Mouse (Mus musculus): ENCODE data around the gene Ssbp4. TPM values are rescaled to one million over a fixed set of nuclear protein-coding genes. Genes with fewer than 3 reads are reported as not detected.

Ssbp4 gene
- total and polyA plus RNA-seq, 3 experiments, result 84.9 to 212 TPM; not detected in 1

GRCm38 (mm10) chr8:70596216-70596615 lies 12.5 kb downstream of the Ssbp4 start:
- Histone ChIP-seq H3K4me1 (ENCODE audit: control insufficient read depth in 1 of 2, insufficient read depth in 2 of 2, low read length in 2 of 2) (peaks cover 3 to 11% of the 10 kb centered on the region in 2 experiments; a peak in 3 of 4 replicates), H3K27ac (ENCODE audit: control insufficient read depth, low read depth, low read length) (no peak overlapping the region), H3K9me3 (replicated peaks; ENCODE audit: insufficient read depth, low read length) (no peaks in the 10 kb centered on the region), H3K79me2 (ENCODE audit: control insufficient read depth, insufficient read depth, low read length, poor library complexity) (peaks cover 7% of the 10 kb centered on the region), H3K36me3 (ENCODE audit: control insufficient read depth in 1 of 2, insufficient read depth in 2 of 2, low read length in 2 of 2) (no peaks in the 10 kb centered on the region; a peak in 1 of 4 replicates), H3K4me3 (ENCODE audit: control insufficient read depth in 1 of 2, insufficient read depth in 1 of 2, low read depth in 2 of 2, low read length in 2 of 2) (no peak overlapping the region), H3K27me3 (ENCODE audit: control insufficient read depth in 1 of 2, insufficient read depth in 2 of 2, low read length in 2 of 2) (no peaks in the 10 kb centered on the region), H3K9ac (ENCODE audit: control insufficient read depth, low read depth, low read length, poor library complexity, severe bottlenecking) (no peak overlapping the region)
- no peak for DNase-seq (ENCODE audit: low read depth, low spot score)
- TF ChIP-seq GATA1 (IDR thresholded peaks at IDR 0.05; ENCODE audit: low read depth, low read length), result no peak
- TF ChIP-seq USF1 (IDR thresholded peaks at IDR 0.05; ENCODE audit: low read depth, low read length), result no peak
- TF ChIP-seq MXI1 (IDR thresholded peaks at IDR 0.05; ENCODE audit: low read depth, low read length), result no peak
- no peak for TF ChIP-seq RAD21 (IDR thresholded peaks at IDR 0.05; ENCODE audit: low read depth, low read length)
- no peak for TF ChIP-seq CHD2 (IDR thresholded peaks at IDR 0.05; ENCODE audit: low read length)
- no peak for TF ChIP-seq NRF1 (IDR thresholded peaks at IDR 0.05; ENCODE audit: insufficient read depth, low read depth, low read length, poor library complexity, severe bottlenecking)
- no peak for TF ChIP-seq KAT2A (conservative IDR thresholded peaks at IDR 0.05; ENCODE audit: low read depth, low read length)
- no peak for TF ChIP-seq BHLHE40 (IDR thresholded peaks at IDR 0.05; ENCODE audit: borderline replicate concordance, low read depth, low read length)
- TF ChIP-seq JUND (IDR thresholded peaks at IDR 0.05; ENCODE audit: low read depth, low read length), result no peak
- TF ChIP-seq ZMIZ1 (IDR thresholded peaks at IDR 0.05; ENCODE audit: low read depth, low read length), result no peak
- TF ChIP-seq MYC (IDR thresholded peaks at IDR 0.05; ENCODE audit: low read depth, low read length), result no peak
- no peak for TF ChIP-seq UBTF (IDR thresholded peaks at IDR 0.05; ENCODE audit: borderline replicate concordance, insufficient read depth, low read depth, low read length)
- TF ChIP-seq MAX (IDR thresholded peaks at IDR 0.05; ENCODE audit: low read length), result no peak
- no peak for TF ChIP-seq MYB (IDR thresholded peaks at IDR 0.05; ENCODE audit: low read depth, low read length)
- TF ChIP-seq SIN3A (IDR thresholded peaks at IDR 0.05; ENCODE audit: low read length), result no peak

GRCm38 (mm10) chr8:70595811-70596210 lies 12.9 kb downstream of the Ssbp4 start:
- H3K79me2 ChIP-seq (ENCODE audit: control insufficient read depth, insufficient read depth, low read length, poor library complexity), result peaks cover 7% of the 10 kb centered on the region
- no peaks in the 10 kb centered on the region for H3K27me3 ChIP-seq (ENCODE audit: control insufficient read depth in 1 of 2, insufficient read depth in 2 of 2, low read length in 2 of 2)
- no peaks in the 10 kb centered on the region for H3K9me3 ChIP-seq (replicated peaks; ENCODE audit: insufficient read depth, low read length)
- TF ChIP-seq SIN3A (IDR thresholded peaks at IDR 0.05; ENCODE audit: low read length), result no peak
- no peak for TF ChIP-seq BHLHE40 (IDR thresholded peaks at IDR 0.05; ENCODE audit: borderline replicate concordance, low read depth, low read length)
- no peak for TF ChIP-seq TCF12 (IDR thresholded peaks at IDR 0.05; ENCODE audit: low read depth, low read length)
- no peak for TF ChIP-seq MAFK (IDR thresholded peaks at IDR 0.05; ENCODE audit: borderline replicate concordance, low read depth, low read length)
- no peak for TF ChIP-seq NRF1 (IDR thresholded peaks at IDR 0.05; ENCODE audit: insufficient read depth, low read depth, low read length, poor library complexity, severe bottlenecking)
- TF ChIP-seq CTCF (IDR thresholded peaks at IDR 0.05 in 2 of 3, conservative IDR thresholded peaks at IDR 0.05 in 1 of 3; ENCODE audit: control insufficient read depth in 1 of 3, insufficient read depth in 1 of 3, low read depth in 2 of 3, low read length in 3 of 3, poor library complexity in 1 of 3, severe bottlenecking in 1 of 3), result no peak
- no peak for TF ChIP-seq UBTF (IDR thresholded peaks at IDR 0.05; ENCODE audit: borderline replicate concordance, insufficient read depth, low read depth, low read length)
- TF ChIP-seq JUND (IDR thresholded peaks at IDR 0.05; ENCODE audit: low read depth, low read length), result no peak
- no peak for TF ChIP-seq EP300 (IDR thresholded peaks at IDR 0.05; ENCODE audit: low read depth in 1 of 2, low read length in 2 of 2)
- TF ChIP-seq USF2 (IDR thresholded peaks at IDR 0.05; ENCODE audit: borderline replicate concordance in 1 of 2, insufficient read depth in 1 of 2, low read depth in 1 of 2, low read length in 2 of 2), result no peak
- no peak for TF ChIP-seq ETS1 (IDR thresholded peaks at IDR 0.05; ENCODE audit: low read depth, low read length)
- TF ChIP-seq POLR2AphosphoS5 (IDR thresholded peaks at IDR 0.05; ENCODE audit: borderline replicate concordance, low read depth, low read length), result no peak
- no peak for TF ChIP-seq RCOR1 (IDR thresholded peaks at IDR 0.05; ENCODE audit: low read depth, low read length)
- no peak overlapping the region for H3K27ac ChIP-seq (ENCODE audit: control insufficient read depth, low read depth, low read length)
- no peak for DNase-seq (ENCODE audit: low read depth, low spot score)
- H3K4me1 ChIP-seq (ENCODE audit: control insufficient read depth in 1 of 2, insufficient read depth in 2 of 2, low read length in 2 of 2), result peaks cover 3 to 11% of the 10 kb centered on the region in 2 experiments; a peak in 3 of 4 replicates
- H3K9ac ChIP-seq (ENCODE audit: control insufficient read depth, low read depth, low read length, poor library complexity, severe bottlenecking), result no peak overlapping the region
- H3K4me3 ChIP-seq (ENCODE audit: control insufficient read depth in 1 of 2, insufficient read depth in 1 of 2, low read depth in 2 of 2, low read length in 2 of 2), result no peak overlapping the region
- H3K36me3 ChIP-seq (ENCODE audit: control insufficient read depth in 1 of 2, insufficient read depth in 2 of 2, low read length in 2 of 2), result no peaks in the 10 kb centered on the region; a peak in 1 of 4 replicates

All from MEL (cell line).